Mouse (Mus musculus) T-helper 2 cell (primary cell): ENCODE data around the gene Cpm.
"Not testable (repeated sequence)": the region's sequence is repeated elsewhere in the genome, so short reads cannot be mapped to it uniquely, and the experiment has no call there.

ENCODE experiments used
- in situ Hi-C: fragments of 300-600 bp; cut with MboI, MseI; formaldehyde crosslinking; loops from one replicate; pipeline ENCODE4 v1.15.1; 2025; ENCODE audit warnings: high pct_unique_total_duplicates

Gene Cpm

DNA sequence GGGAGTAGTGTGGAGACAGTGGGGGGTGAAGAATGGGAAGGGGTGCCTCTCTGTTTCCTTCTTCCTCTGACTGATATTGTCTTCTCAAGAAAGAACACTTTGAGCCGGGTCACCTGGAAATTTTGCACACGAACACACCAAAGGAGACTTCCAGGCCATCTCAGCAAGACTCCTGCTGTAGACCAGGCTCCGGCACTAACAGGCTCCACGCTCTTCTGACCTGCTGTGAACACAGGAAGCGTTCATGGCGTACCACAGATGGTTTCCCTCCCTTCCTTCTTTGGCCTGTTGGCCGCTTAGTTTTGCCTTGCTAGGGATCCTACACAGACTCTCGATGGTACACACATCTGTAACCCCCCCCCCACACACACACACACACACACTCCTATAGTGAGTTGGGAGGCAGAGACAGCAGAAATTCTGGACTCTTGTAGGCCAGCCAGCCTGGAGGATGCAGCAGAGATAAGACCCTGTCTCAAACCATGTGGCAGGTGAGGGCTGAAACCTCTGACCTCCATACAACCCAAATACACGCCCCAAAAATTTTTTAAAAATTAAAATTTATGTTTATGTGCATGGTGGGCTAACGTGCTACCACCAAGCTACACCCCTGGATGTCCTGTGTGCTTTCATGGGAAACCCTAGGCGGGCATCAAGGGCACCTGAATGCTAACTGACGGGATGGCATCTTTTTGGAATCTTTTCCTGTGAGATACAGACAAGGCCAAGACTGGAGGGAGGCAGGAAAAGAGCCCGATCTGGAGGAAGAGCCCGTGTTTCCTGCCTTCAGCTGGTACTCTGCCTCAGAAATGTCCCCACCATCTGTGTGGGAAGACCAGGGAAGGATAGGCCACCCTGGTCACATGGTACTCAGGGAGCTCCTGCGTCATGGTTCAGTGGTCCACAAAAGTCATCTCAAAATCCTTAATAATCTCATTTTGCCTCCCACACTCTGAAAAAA, 23.7 kb upstream of the Cpm start:
- in situ Hi-C loops = no loop called here

DNA sequence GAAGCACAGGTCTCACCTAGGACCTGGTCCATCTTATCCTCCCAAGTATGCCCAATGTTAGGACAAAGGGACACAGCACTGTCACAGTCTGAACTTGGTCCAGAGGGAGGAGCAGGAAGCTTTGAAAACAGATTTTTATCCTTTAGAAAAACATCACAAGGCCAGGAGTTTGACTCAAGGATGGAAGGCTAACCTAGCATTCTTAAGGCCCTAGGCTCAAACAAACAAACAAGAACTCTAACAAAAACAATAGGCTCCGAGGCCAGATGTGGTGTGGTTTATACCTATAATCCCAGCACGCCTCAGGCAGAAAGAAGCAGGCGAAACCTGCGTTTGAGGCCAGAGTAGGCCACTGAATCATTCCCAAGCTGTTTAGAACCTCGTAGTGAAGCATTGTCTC, 22.9 kb upstream of the Cpm start:
- in situ Hi-C loops = no loop called here

DNA sequence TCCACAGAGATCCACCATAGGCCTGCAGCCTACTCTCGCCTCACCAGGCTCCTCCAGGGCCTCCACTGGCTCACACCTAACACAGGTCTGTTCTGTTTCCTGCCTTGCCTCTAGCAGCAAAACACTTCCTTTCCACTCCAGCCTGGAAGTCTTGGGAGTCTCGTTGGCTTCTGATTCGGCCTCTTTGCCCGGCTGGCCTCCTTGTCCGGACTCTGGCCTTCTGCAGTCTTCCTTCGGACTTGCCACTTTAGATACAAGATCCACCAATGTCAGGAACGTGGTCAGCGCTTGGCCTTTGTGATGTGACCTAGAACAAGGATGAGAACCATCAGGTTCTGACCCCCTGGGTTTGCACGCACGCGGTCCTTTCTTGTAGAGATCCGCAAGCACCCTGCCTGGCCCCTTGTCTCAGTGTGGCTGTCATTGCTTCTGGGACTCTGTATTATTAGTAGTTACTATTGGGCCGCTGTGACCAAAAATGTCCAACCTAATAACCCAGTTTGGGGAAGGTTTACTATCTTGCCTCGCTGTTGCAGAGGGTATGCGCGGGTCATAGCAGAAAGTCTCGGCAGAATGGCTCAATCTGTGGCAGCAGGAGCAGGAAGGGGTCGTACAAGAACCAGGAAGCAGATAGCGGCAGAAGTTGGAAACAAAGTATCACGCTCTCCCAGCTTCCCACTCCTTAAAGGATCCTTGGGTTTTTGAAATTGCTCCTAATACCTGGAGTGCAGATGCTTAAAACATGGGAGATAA, 22.1 kb upstream of the Cpm start:
- in situ Hi-C loops = no loop called here

DNA sequence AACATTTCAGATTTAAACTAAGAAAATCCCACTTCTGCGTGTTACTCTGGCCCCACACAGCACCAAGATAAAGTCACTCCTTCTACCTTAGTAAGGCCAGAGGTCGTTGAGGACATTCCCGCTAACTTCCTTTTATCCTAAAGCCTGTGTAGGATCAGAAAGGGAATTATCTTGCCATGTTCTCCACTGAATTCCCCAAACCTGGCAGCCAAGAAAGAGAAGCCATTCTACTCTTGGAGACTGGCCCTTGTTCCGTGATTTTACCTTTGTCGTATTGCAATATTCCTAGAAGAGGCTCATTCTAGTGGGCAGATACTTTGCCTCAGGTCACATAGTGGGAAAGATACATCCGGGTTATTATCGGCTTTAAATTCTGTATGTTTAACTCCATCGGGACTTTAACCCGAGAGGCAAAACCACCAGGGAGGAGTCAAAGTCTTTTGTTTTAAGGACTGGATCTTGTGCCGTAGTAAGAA, 21.5 kb upstream of the Cpm start:
- in situ Hi-C loops = no loop called here

DNA sequence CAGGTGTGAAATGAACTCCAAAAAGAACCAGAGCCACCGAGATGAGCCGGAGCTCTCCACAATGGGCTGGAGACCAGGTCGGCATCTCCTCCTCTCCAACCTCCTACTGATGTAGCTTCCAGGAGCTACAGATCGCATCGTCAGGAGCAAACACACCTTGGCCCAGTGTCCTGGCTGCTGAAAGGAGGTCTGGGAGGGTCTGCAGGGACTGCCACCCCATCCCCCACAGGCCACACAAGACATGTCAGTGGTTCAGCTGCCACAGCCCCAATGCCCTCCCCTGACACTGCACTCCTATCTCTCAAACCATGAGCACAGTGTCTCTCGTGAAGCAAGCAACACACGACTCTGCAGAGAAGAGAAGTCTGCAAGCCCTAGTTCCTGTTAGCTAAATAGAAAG, 20.8 kb upstream of the Cpm start:
- in situ Hi-C loops = no loop called here

DNA sequence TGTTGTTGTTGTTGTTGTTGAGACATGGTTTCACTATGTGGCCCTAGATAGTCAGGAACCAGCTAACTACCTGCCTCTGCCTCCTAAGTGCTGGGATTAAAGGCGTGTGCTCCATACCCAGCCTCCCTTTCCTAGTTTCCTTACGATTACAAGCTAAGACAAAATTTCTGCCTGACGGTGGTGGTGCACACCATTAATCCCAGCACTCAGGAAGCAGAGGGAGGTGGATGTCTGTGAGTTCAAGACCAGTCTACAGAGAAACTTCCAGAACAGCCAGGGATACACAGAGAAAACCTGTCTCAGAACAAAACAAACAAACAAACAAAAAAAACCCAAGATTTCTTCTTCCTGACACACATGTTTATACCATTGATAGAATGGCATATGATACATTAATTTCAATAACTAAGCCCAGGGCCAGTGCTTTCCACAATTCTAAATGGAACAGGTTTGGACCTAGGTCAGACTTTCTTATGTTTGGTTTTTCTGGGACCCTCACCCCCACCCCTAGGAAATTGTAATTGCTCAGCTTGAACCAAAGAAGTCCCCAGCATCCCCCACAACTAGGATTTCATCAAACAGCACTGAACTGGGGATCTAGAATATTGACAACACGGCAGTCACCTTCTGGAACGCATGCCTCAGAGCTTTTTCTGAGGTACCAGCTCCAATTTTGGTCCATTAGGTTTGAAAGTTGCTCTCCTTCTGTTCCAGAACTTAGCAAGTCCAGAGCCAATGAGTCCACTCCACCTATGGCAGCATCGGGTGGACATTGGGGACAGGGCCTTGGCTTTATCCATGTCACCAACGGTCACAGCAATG, 20.1 kb upstream of the Cpm start:
- in situ Hi-C loops = no loop called here

DNA sequence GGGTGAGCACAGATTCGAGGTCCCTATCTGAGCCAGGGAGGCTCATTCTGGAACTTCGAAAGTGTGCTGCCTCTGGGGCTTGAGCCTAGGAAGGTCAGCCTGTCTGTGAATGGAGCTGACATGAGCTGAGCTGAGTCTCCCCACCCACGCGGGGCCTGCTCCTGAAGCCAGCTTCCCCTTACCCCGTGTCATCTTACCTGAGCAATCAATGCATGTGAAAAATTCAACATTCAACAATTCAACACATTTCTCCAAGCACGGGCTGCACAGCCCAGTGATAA, 19.6 kb upstream of the Cpm start:
- in situ Hi-C loops = no loop called here

DNA sequence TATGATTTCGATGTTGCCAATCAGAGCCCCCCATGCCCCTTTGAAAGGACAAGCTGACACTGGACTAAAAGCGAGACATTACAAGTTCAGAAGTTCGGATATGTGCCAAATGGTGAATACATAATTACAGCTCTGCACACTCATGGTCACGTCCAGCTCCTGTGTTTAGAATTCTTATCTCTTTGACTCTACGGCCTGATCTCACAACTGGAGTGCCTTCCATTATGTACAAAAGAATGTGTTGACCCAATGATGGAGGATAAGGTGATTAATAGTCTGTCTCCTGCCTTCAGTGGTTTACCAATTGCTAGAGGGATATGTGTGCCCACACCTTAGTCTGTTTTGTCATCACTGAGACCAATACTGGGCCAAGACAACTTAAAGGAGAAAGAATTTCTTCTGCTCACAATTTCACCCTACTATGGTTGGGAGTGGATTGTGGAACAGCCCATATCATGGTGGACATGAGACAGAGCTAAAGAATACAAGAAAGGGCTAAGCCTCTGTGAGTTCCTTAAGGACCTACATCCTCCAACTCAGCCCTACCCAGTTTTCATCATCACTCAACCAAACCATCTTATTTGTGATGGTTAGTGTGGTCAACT, 19.0 kb upstream of the Cpm start:
- in situ Hi-C loops = no loop called here

DNA sequence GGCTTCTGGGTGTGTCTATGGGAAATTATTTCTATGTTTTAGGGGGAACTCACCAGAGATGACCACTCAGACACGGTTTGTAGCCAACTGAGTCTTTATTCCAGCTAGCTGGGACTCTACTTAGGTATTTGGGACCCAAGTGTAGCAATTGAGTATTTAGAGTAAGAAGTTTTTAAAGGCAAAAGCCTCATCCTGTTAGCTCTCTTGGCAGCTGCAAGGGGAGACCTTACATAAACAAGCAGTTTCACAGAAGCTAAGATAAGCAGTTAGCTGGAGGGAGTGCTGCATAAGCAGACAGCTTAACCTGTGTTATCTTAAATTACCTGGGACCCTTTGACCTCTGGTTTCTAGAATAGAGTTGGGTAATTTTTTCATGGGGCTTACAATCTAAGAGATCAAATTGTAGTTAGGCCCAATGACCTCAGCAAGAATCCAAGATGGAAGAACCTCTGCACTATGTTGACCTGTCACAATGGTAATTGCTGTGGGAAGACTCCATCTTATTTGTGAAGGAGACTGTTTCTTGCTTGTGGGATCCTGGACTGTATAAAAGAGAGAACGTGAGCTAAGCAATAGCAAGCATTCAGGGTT, 18.4 kb upstream of the Cpm start:
- in situ Hi-C loops = no loop called here

DNA sequence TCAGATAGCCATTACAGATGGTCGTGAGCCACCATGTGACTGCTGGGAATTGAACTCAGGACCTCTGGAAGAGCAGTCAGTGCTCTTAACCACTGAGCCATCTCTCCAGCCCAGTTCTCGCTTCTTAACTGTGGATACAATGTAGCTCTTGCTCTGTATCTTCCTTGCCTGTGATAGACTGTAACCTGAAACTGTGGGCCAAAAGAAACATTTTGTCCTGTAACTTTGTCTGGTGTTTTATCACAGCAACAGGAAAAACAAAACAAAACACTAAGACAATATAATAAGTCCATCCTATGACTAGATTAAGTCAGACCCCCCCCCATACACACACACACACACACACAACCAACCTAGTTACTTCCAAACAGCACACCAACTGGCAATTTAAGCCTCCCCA, 17.8 kb upstream of the Cpm start:
- in situ Hi-C loops = no loop called here

DNA sequence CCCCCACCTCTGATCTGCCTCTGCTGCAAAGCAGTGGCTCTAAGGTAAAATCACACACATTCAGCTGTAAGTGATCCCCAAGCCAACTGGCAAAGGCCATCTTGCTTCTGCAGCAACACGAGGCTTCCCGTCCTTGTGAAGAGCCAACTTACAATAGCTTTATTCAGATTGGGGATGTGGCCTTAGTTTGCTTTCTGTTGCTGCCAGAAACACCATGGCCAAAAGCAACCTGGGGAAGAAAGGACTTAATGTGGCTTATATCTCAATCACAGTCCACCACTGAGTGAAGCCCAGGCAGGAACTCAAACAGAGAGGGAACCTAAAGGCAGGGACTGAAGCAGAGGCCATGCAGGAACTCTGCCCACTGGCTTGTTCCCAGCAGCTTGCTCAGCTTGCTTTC, 17.3 kb upstream of the Cpm start:
- in situ Hi-C loops = no loop called here

DNA sequence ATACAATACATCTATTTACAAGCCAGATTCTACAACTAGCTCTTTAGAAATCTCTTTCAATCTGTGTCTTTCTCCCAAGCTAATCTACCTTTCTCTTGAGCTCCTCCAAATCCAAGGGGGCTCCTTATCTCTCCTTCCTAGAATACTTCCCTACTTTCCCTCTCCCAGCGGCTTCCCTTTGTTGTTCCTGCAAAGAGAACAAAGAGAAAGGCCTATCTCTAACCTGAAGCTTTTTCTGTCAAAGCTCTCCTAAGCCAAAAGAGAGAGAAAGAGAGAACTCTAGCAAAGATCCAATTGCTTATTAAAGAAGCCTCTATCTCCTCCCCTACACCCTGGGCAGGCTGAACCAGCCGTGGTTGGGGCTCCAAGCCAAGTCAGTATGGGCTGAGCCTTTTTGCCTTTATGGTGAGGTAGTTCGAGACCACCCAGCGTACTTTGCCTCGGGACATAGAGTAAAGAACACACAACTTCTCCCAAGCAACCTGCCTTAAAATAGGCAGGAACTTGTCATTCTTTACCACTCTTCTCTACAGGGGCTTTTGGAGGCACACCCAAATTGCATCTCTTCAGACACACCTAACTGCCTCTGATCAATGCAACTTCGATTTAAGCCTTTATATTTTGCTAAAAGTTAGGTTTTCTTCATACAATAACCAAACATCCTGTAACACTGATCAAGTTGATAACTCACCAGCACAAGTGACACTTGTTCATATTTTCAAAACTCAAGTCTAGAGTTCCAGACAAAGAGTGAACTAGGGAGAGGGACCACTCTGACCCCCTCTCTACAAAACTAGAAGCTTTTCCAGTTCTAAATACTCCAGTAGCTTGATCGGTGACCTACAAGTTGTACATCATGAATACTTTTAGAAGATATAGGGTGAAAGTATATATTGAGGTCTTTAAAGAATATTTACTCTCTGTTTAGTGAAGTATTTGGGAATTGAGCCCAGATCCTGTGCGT, 16.4 kb upstream of the Cpm start:
- in situ Hi-C loops = no loop called here

DNA sequence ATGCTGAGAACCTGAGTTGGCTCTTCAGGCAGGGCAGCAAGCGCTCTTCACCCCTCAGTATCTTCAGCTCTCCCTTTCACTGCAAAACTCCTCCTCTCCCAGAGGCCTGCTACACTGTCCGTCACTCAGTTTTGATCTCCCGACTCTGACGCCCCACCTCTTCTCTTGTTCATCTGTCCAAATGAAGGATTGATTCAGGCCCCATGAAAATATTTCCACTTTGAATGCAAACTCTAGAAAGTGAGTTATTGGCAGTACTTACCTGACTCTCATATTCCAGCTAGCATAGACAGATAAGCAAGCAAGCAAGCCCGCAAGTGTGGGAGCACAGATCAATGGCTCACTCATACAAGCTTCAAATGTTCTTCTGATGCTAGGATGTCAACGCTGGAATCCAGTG, 15.3 kb upstream of the Cpm start:
- in situ Hi-C loops = no loop called here

DNA sequence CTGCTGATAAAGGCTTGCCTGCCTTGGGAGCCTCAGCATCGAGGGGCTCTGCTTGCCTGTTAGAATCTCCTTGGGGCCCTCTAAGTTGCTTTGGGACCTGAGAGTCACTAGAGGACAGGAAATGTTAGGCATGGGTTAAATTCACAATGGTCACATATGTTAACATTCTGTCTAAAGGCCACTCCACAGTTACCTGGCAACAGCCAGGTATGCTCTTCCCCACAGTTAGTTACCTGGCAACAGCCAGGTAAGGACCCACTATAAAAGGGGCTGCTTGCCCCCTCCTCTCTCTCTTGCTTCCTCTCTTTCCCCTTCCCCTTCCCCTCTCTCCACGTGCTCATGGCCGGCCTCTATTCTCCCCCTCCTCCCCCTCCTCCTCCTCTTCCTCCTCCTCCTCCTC, 14.9 kb upstream of the Cpm start:
- in situ Hi-C loops = no loop called here

DNA sequence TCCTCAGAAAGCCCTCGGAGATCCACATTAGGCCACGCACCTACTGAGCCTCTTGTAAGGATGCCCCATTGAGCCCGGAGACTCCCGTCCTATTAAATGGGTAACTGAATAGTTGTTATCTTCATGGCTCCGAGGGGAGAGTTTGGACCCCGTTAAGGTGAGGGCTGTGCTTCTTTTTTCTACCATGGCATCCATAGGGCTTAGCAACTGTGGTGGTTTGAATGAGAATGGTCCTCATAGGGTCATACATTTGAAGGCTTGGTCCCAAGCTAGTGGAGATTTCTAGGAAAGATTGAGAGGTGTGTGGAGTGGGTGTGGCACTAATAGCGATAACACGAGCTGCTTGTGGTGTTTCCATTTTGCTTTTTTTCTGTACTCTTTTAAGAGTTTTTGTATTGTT, 14.1 kb upstream of the Cpm start:
- in situ Hi-C loops = no loop called here

DNA sequence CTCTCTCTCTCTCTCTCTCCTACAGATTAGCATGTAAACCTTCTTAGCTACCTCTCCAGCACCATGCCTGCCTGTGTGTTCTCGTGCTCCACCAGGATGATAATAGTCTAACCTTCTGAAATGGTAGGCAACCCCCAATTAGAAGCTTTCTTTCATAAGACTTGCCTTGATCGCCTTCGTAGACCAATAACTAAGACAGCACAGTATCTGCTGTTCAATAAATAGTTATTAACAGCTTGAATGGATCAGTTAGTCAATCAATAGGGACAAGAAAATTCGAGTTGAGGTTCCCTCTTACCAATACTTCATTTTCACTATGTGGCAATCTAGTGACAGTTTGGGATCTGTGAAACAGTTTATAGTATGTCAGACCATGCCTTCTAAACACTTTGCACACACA, 13.6 kb upstream of the Cpm start:
- in situ Hi-C loops = no loop called here

DNA sequence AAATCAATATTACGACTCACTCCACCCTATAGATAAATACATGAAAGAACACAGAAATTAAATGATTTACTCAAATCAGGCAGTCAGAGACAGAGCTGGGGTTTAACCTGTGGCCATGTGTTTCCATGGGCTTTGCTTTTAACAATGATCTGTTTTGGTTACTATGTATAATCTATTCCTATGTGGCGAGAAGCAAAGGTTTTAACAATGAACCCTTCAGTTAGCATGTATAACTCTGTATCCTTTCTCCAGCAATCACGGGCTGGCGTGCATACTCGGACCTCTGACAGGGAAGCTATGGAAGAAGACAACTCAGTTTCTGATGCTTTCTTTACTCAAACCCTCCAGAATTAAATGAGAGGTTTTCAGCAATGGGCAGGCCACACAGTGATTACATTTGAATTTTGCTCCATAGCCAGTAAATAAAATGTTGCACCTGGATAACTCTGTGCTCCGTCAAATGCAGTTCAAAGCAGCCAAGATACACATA, 13.1 kb upstream of the Cpm start:
- in situ Hi-C loops = no loop called here

DNA sequence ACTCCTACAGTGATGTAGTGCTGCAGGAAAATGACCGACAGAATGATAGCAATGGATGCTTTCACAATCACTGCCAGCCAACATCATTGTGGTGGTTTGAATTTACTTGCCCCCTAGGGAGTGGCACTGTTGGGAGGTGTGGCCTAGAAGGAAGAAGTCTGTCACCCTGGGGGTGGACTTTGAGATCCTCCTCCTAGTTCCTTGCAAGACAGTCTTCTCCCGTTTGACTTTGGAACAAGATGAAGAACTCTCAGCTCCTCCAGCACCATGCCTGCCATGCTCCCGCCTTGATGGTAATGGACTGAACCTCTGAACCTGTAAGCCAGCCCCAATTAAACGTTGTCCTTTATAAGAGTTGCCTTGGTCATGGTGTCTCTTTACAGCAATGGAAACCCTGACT, 12.5 kb upstream of the Cpm start:
- in situ Hi-C loops = not testable (repeated sequence)

DNA sequence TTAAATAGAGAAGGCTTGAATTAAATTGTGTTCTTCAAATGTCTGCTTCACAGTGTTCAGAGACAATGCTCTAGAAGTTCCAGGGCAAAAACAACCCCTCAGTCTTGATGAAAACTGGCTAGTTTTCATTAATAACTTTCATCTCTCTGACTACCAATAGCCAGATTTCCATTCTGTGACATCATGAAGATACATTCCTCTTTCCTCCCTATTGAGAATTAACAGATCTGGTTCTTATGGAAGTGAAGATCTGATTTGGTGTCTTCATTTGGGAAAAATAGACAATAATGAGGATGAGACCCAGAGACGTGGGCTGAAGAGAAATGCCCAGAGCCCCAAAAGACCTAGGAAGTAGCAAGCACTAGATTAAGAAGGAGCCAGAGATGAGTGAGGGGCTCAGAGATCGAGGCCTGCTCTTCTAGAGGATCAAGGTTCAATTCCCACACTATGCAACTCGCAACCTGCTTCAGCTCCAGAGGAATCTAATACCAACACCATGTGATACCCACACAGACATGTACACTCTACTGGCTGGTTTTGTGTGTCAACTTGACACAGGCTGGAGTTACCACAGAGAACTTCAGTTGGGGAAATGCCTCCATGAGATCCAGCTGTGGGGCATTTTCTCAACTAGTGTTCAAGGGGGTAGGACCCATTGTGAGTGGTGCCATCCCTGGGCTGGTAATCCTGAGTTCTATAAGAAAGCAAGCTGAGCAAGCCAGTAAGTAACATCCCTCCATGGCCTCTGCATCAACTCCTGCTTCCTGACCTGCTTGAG, 11.5 kb upstream of the Cpm start:
- in situ Hi-C loops = no loop called here
